Mouse (Mus musculus) lung, postnatal 0 days (tissue): ENCODE results near the gene Kcnj1. TPM values are rescaled to one million over a fixed set of nuclear protein-coding genes. Genes with fewer than 3 reads are reported as not detected.

Experiments used
- ATAC-seq: fragments of 200-750 bp; cut with Nextera tagmentation; 2 replicates; pipeline ENCODE4 v1.8.0; 2017; ENCODE audit warnings: moderate library complexity
- DNase-seq: peaks from one replicate; pipeline ENCODE4 v3.0.0-alpha.2; 2016; ENCODE audit warnings: low spot score
- H3K27ac ChIP-seq: fragments of 300-500 bp; sonication (generic); 2 replicates; pipeline ENCODE4 v1.5.1; 2014; ENCODE audit warnings: antibody characterized with exemption, mild to moderate bottlenecking, low read length, mixed read lengths
- H3K27me3 ChIP-seq: fragments of 300-500 bp; sonication (generic); replicated peaks from 2 replicates; pipeline ENCODE4 v1.6.1; 2014; ENCODE audit warnings: low read length, mixed read lengths; ENCODE audit not compliant: insufficient read depth
- H3K36me3 ChIP-seq: fragments of 300-500 bp; sonication (generic); 2 replicates; pipeline ENCODE4 v1.6.1; 2014; ENCODE audit warnings: low read length, mixed read lengths; ENCODE audit not compliant: insufficient read depth
- H3K4me1 ChIP-seq: fragments of 300-500 bp; sonication (generic); 2 replicates; pipeline ENCODE4 v1.6.1; 2014; ENCODE audit warnings: antibody characterized with exemption, low read depth, low read length, mixed read lengths; ENCODE audit not compliant: insufficient read depth
- H3K4me2 ChIP-seq: fragments of 300-500 bp; sonication (generic); replicated peaks from 2 replicates; pipeline ENCODE4 v1.6.1; 2014; ENCODE audit warnings: low read depth, mild to moderate bottlenecking, low read length, moderate library complexity, mixed read lengths
- H3K4me3 ChIP-seq: fragments of 300-500 bp; sonication (generic); 2 replicates; pipeline ENCODE4 v1.5.1; 2014; ENCODE audit warnings: low read depth, low read length
- H3K9ac ChIP-seq: fragments of 300-500 bp; sonication (generic); replicated peaks from 2 replicates; pipeline ENCODE4 v1.6.1; 2014; ENCODE audit warnings: low read depth, mild to moderate bottlenecking
- H3K9me3 ChIP-seq: fragments of 300-500 bp; sonication (generic); 2 replicates; pipeline ENCODE4 v1.6.1; 2016; ENCODE audit warnings: low read length, mixed read lengths
- CTCF ChIP-seq: IDR thresholded peaks from 2 replicates; pipeline ENCODE4 v1.5.1; 2016; ENCODE audit warnings: antibody characterized with exemption, mild to moderate bottlenecking
- EP300 ChIP-seq: IDR thresholded peaks from 2 replicates; pipeline ENCODE4 v1.6.1; 2016; ENCODE audit warnings: antibody characterized with exemption, mild to moderate bottlenecking, control low read depth
- WGBS: fragments of 180-500 bp; shearing (Covaris S2); extraction: QIAGEN DNeasy Blood & Tissue Kit; methylation state at CpG from one replicate; pipeline ENCODE4 v1.1.7; 2014; 5-methylcytosine and 5-hydroxymethylcytosine counted together
- polyA plus RNA-seq: library from polyadenylated mRNA; unstranded; fragments of >200 nt; fragmentation: Nextera tagmentation; extraction: Ambion mirVana; gene quantifications from 2 replicates; pipeline ENCODE4 v1.2.1, GENCODE M21; 2015

The Kcnj1 gene
- polyA plus RNA-seq, 1 experiment from 2014 or later = not detected

- Histone ChIP-seq H3K27me3 (no peaks in the 10 kb centered on the region), H3K27ac (peak overlapping the region; percentile 63), H3K4me2 (no peak overlapping the region), H3K4me1 (no peaks in the 10 kb centered on the region), H3K9me3 (no peaks in the 10 kb centered on the region), H3K4me3 (no peak overlapping the region), H3K36me3 (no peaks in the 10 kb centered on the region), H3K9ac (no peak overlapping the region)
- ATAC-seq (peak; percentile 91), DNase-seq (peak; percentile 91)
- peak; percentile 97 for TF ChIP-seq EP300
- TF ChIP-seq CTCF = no peak
- WGBS = 12% methylated on average over 5 of the region's 5 CpGs
Measured at GRCm38 (mm10) chr9:32400662-32401161, 28.4 kb downstream of the Kcnj1 start.

GRCm38 (mm10) chr9:32405191-32405925, 33.1 kb downstream of the Kcnj1 start:
- ATAC-seq = peak; percentile 16; the same call in 1 of the 2 replicates
- no peaks in the 10 kb centered on the region; the same call in 1 of the 2 replicates for H3K27me3 ChIP-seq
- WGBS = 40% methylated on average over 11 of the region's 11 CpGs

GRCm38 (mm10) chr9:32408730-32409059, 36.4 kb downstream of the Kcnj1 start:
- no peak for DNase-seq
- H3K4me1 ChIP-seq = peaks cover 6% of the 10 kb centered on the region; the same call in 1 of the 2 replicates
- no peak for TF ChIP-seq EP300
- no peak for TF ChIP-seq CTCF
- no peak overlapping the region for H3K9ac ChIP-seq
- no peaks in the 10 kb centered on the region for H3K9me3 ChIP-seq
- ATAC-seq = no peak
- 29% methylated on average over 8 of the region's 8 CpGs for WGBS
- no peak overlapping the region for H3K27ac ChIP-seq
- no peaks in the 10 kb centered on the region; the same call in 1 of the 2 replicates for H3K27me3 ChIP-seq
- peak overlapping the region; percentile 92 for H3K4me2 ChIP-seq
- peak overlapping the region; percentile 42 for H3K4me3 ChIP-seq
- no peaks in the 10 kb centered on the region for H3K36me3 ChIP-seq

More at GRCm38 (mm10) chr9:32405191-32405925, 33.1 kb downstream of the Kcnj1 start:
- Histone ChIP-seq H3K9me3 (no peaks in the 10 kb centered on the region), H3K4me1 (peaks cover 6% of the 10 kb centered on the region; the same call in 1 of the 2 replicates), H3K27ac (no peak overlapping the region), H3K36me3 (no peaks in the 10 kb centered on the region), H3K9ac (no peak overlapping the region), H3K4me3 (no peak overlapping the region), H3K4me2 (no peak overlapping the region)
- TF ChIP-seq CTCF (peak; percentile 92), EP300 (no peak)
- DNase-seq = peak; percentile 87

GRCm38 (mm10) chr9:32409060-32409961, 37.0 kb downstream of the Kcnj1 start:
- Histone ChIP-seq H3K27ac (no peak overlapping the region), H3K9me3 (no peaks in the 10 kb centered on the region), H3K4me1 (peaks cover 6% of the 10 kb centered on the region; the same call in 1 of the 2 replicates), H3K36me3 (no peaks in the 10 kb centered on the region), H3K9ac (no peak overlapping the region), H3K4me2 (peak overlapping the region; percentile 92), H3K27me3 (no peaks in the 10 kb centered on the region; the same call in 1 of the 2 replicates), H3K4me3 (peak overlapping the region; percentile 42)
- DNase-seq = peak; percentile 9
- no peak for TF ChIP-seq CTCF
- no peak for TF ChIP-seq EP300
- 4% methylated on average over 47 of the region's 47 CpGs for WGBS
- ATAC-seq = peak; percentile 25; the same call in 1 of the 2 replicates

- peaks cover 6% of the 10 kb centered on the region; the same call in 1 of the 2 replicates for H3K4me1 ChIP-seq
- no peak overlapping the region for H3K4me2 ChIP-seq
- no peak overlapping the region for H3K27ac ChIP-seq
- 94% methylated on average over 5 of the region's 5 CpGs for WGBS
- no peak overlapping the region for H3K9ac ChIP-seq
- DNase-seq (no peak), ATAC-seq (no peak)
- no peaks in the 10 kb centered on the region for H3K36me3 ChIP-seq
- H3K4me3 ChIP-seq = no peak overlapping the region
- no peaks in the 10 kb centered on the region for H3K9me3 ChIP-seq
- H3K27me3 ChIP-seq = no peaks in the 10 kb centered on the region; the same call in 1 of the 2 replicates
- TF ChIP-seq EP300 (no peak), CTCF (no peak)
Measured at GRCm38 (mm10) chr9:32410671-32411070, 38.4 kb downstream of the Kcnj1 start.

- no peak overlapping the region for H3K9ac ChIP-seq
- no peak overlapping the region for H3K27ac ChIP-seq
- H3K4me2 ChIP-seq = no peak overlapping the region
- 79% methylated on average over 5 of the region's 5 CpGs for whole genome bisulfite sequencing
- H3K4me1 ChIP-seq = peaks cover 6% of the 10 kb centered on the region; the same call in 1 of the 2 replicates
- no peaks in the 10 kb centered on the region; the same call in 1 of the 2 replicates for H3K27me3 ChIP-seq
- ATAC-seq = no peak
- no peaks in the 10 kb centered on the region for H3K9me3 ChIP-seq
- DNase-seq = no peak
- H3K4me3 ChIP-seq = no peak overlapping the region
- TF ChIP-seq EP300 = no peak
- no peak for TF ChIP-seq CTCF
- H3K36me3 ChIP-seq = no peaks in the 10 kb centered on the region
Measured at GRCm38 (mm10) chr9:32411507-32411906, 39.2 kb downstream of the Kcnj1 start.
